Mouse (Mus musculus): ENCODE data around the gene Gnptg. TPM values are rescaled to one million over a fixed set of nuclear protein-coding genes. Genes with fewer than 3 reads are reported as not detected.
A peak's percentile ranks its signal among the peaks of the same experiment; 100 is the strongest.
"Not testable (repeated sequence)": the region's sequence is repeated elsewhere in the genome, so short reads cannot be mapped to it uniquely, and the experiment has no call there.

Gene Gnptg
- polyA plus RNA-seq, 1 experiment from 2014 or later: 48.3 TPM

DNA sequence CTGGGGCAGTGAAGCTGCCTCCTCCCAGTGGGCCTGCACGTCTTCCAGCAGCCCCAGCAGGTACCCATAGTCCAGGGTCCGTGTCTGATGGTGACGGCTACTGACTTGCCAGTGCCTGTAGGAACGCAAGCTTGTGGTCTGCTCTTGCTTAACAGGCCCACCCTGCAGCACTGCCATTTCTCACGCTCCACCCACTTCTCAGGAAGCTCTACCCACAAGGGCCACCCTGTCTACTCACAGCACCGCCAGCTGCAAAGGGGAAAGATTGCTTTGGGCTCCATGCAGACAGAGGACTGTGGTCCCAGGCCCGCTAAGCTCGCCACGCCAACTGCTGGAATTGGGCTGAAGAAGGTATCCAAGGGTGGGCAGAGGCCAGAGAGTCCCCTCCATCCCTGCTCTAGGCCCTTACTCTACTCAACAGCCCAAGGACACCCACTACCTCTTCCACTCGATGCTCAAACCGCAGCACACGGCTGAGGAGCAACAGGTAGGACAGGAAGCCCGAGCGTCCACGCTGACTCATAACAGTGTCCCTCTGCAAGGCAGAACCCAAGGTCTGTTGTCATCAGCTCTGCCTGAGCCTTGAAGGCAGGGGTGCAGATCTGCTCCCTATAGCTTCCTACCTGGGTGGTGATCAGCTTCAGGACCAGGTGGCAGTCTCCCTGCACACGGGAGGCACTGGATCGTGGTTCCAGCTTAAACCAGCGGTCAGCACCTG lies 8.3 kb upstream of the Gnptg start:
- peaks cover 9% of the 10 kb centered on the region; the same call in 1 of the 2 replicates for H3K36me3 ChIP-seq (ENCODE audit: control insufficient read depth, insufficient read depth, low read length)
- no peak for ATAC-seq (ENCODE audit: low read depth)
- WGBS: 71% methylated on average over 18 of the region's 18 CpGs
- H3K27me3 ChIP-seq (ENCODE audit: control insufficient read depth, insufficient read depth, low read depth, low read length): no peaks in the 10 kb centered on the region; the same call in 1 of the 2 replicates
- no peaks in the 10 kb centered on the region for H3K9me3 ChIP-seq (ENCODE audit: control insufficient read depth, low read length)
- H3K4me1 ChIP-seq (replicated peaks; ENCODE audit: control insufficient read depth, insufficient read depth, low read length): no peaks in the 10 kb centered on the region
- no peak overlapping the region for H3K4me2 ChIP-seq (ENCODE audit: low read depth, low read length)
- H3K9ac ChIP-seq (ENCODE audit: low read length): no peak overlapping the region
- no peak overlapping the region for H3K4me3 ChIP-seq (ENCODE audit: low read length)
- no peak overlapping the region for H3K27ac ChIP-seq (ENCODE audit: low read length)

DNA sequence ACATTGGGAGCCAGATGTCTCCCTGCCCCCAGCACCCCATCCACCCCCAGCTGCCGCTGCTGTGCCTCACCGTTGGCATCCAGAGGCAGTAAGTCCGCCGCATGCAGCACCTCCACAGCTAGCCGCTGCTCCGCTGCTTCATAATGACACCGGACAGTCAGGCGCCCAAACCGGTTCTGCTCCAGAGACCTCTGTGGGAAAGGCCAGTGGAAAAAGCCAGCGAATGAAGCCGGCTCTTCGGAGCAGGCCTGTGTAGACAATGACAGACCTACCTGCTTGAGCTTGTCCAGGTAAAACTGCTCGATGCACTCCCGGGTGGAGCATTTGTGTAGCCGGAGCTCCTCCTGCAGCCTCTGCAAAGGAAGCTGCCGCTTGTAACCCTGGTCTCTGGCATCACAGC lies 4.3 kb upstream of the Gnptg start:
- 76% methylated on average over 16 of the region's 16 CpGs for WGBS
- H3K36me3 ChIP-seq (ENCODE audit: control insufficient read depth, insufficient read depth, low read length): peaks cover 16% of the 10 kb centered on the region; the same call in 1 of the 2 replicates
- no peak overlapping the region for H3K4me2 ChIP-seq (ENCODE audit: low read depth, low read length)
- no peak overlapping the region for H3K9ac ChIP-seq (ENCODE audit: low read length)
- H3K27ac ChIP-seq (ENCODE audit: low read length): no peak overlapping the region
- H3K9me3 ChIP-seq (ENCODE audit: control insufficient read depth, low read length): no peaks in the 10 kb centered on the region
- H3K4me1 ChIP-seq (replicated peaks; ENCODE audit: control insufficient read depth, insufficient read depth, low read length): peaks cover 10% of the 10 kb centered on the region
- no peak for ATAC-seq (ENCODE audit: low read depth)
- H3K27me3 ChIP-seq (ENCODE audit: control insufficient read depth, insufficient read depth, low read depth, low read length): no peaks in the 10 kb centered on the region; the same call in 1 of the 2 replicates
- H3K4me3 ChIP-seq (ENCODE audit: low read length): no peak overlapping the region

DNA sequence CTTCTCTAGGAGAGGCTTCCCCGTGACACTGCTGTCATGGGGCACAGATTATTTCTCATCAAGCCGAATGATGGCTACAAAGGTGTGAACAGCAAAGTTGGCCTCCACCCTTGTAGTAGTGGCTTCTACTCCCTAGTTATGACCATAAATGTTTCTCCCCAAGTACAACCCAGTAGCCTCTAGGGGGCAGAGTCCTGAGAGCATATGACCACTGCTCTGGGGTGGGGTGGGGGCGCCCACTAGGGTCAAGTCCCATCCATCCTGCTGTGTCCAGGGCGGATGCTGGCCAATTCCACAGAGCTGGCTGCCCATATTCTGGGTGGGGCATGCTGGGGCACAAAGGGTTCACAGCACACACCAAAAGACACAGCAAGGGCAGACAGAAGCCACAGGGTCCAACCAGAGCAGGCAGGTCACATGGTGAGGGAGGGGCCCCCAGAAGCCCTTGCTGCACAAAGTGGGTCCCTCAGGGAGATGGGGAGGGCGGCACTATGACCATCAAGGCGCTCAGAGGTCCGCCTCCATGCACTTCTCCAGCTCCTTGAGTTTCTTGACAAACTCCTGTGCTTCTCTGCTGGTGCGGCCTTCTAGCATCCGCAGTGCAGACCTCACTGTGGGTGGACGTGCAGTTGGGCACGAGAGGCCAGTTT lies 3.3 kb upstream of the Gnptg start:
- ATAC-seq (ENCODE audit: low read depth): no peak
- no peaks in the 10 kb centered on the region for H3K9me3 ChIP-seq (ENCODE audit: control insufficient read depth, low read length)
- H3K4me1 ChIP-seq (replicated peaks; ENCODE audit: control insufficient read depth, insufficient read depth, low read length): peaks cover 12% of the 10 kb centered on the region
- no peak overlapping the region for H3K27ac ChIP-seq (ENCODE audit: low read length)
- no peak overlapping the region for H3K4me2 ChIP-seq (ENCODE audit: low read depth, low read length)
- H3K9ac ChIP-seq (ENCODE audit: low read length): no peak overlapping the region
- 85% methylated on average over 11 of the region's 11 CpGs for WGBS
- no peaks in the 10 kb centered on the region for H3K27me3 ChIP-seq (ENCODE audit: control insufficient read depth, insufficient read depth, low read depth, low read length)
- H3K4me3 ChIP-seq (ENCODE audit: low read length): no peak overlapping the region
- peaks cover 16% of the 10 kb centered on the region; the same call in 1 of the 2 replicates for H3K36me3 ChIP-seq (ENCODE audit: control insufficient read depth, insufficient read depth, low read length)

DNA sequence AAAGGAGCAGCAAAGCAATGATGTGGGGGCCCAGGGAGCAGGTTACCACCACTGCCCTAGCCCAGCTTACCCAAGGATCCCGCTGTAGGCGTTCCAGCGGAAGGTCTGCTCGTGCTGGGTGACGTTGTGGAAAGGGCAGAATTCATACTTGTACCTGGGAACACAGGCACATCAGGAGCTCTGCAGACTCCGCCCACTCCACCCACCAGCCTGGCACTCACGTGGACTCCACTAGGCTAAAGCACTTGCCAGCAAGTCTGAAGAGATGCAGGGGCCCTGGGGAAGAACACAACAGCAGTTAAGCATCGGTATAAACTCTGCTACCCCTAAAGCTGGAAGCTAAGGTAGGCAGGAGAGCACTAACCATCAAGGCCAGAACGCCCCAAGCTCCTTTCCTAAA lies 4.3 kb downstream of the Gnptg start:
- peaks cover 6% of the 10 kb centered on the region for H3K4me1 ChIP-seq (replicated peaks; ENCODE audit: control insufficient read depth, insufficient read depth, low read length)
- peaks cover 11% of the 10 kb centered on the region for H3K36me3 ChIP-seq (ENCODE audit: control insufficient read depth, insufficient read depth, low read length)
- ATAC-seq (ENCODE audit: low read depth): no peak
- no peak overlapping the region for H3K4me2 ChIP-seq (ENCODE audit: low read depth, low read length)
- H3K27me3 ChIP-seq (ENCODE audit: control insufficient read depth, insufficient read depth, low read depth, low read length): no peaks in the 10 kb centered on the region
- 74% methylated on average over 9 of the region's 9 CpGs for WGBS
- H3K4me3 ChIP-seq (ENCODE audit: low read length): no peak overlapping the region
- no peak overlapping the region for H3K9ac ChIP-seq (ENCODE audit: low read length)
- no peak overlapping the region for H3K27ac ChIP-seq (ENCODE audit: low read length)
- H3K9me3 ChIP-seq (ENCODE audit: control insufficient read depth, low read length): no peaks in the 10 kb centered on the region

DNA sequence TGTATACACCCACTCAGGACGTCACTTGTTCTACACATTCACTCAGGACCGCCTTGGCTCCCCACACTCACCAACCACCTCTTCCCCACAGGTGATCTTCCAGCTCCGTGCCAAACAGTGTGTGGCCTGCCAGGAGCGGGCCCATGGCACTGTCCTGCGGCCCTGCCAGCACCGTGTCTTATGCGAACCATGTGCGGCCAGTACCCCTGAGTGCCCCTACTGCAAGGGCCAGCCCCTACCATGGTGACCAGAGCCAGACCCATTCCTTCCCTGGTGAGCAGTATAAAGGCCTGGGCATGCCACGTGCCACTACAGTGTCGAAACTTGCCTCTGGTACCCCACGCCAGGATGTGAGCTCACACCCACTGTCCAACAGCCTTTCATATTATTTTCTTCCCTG lies 8.3 kb downstream of the Gnptg start:
- not testable (repeated sequence) for H3K4me1 ChIP-seq (replicated peaks; ENCODE audit: control insufficient read depth, insufficient read depth, low read length); H3K27me3 ChIP-seq (ENCODE audit: control insufficient read depth, insufficient read depth, low read depth, low read length); H3K9me3 ChIP-seq (ENCODE audit: control insufficient read depth, low read length); H3K9ac ChIP-seq (ENCODE audit: low read length); H3K4me3 ChIP-seq (ENCODE audit: low read length); H3K4me2 ChIP-seq (ENCODE audit: low read depth, low read length); H3K27ac ChIP-seq (ENCODE audit: low read length)
- ATAC-seq (ENCODE audit: low read depth): peak; percentile 34; the same call in 1 of the 2 replicates
- 88% methylated on average over 4 of the region's 11 CpGs for WGBS
- H3K36me3 ChIP-seq (ENCODE audit: control insufficient read depth, insufficient read depth, low read length): peaks cover 11% of the 10 kb centered on the region

DNA sequence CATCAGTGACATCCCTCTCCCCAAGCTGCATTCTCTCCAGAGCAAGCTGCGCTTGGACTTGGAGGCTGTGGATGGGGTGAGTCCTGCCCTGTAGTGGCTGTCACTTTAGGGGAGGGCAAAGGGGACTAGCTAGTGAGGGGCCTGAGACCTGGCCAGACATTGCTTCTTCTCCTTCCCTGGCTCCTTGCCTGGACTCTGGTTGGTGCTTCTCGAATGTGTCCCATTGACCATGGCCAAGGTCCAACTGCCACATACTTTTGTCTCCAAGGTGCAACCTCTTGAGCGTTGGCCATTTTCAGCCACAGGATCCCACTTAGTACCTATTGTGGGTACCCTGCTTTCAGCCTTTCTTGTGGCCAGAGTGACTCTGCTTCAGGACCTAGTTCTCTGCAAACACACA lies 9.2 kb downstream of the Gnptg start:
- H3K9me3 ChIP-seq (ENCODE audit: control insufficient read depth, low read length): no peaks in the 10 kb centered on the region
- no peak overlapping the region for H3K27ac ChIP-seq (ENCODE audit: low read length)
- H3K36me3 ChIP-seq (ENCODE audit: control insufficient read depth, insufficient read depth, low read length): peaks cover 13% of the 10 kb centered on the region
- no peak overlapping the region for H3K4me2 ChIP-seq (ENCODE audit: low read depth, low read length)
- no peak overlapping the region for H3K9ac ChIP-seq (ENCODE audit: low read length)
- no peak for ATAC-seq (ENCODE audit: low read depth)
- H3K4me1 ChIP-seq (replicated peaks; ENCODE audit: control insufficient read depth, insufficient read depth, low read length): 0 out of 2 replicates have a peak, but pooled peaks cover 3% of the 10 kb centered on the region
- 86% methylated on average over 3 of the region's 3 CpGs for WGBS
- no peaks in the 10 kb centered on the region for H3K27me3 ChIP-seq (ENCODE audit: control insufficient read depth, insufficient read depth, low read depth, low read length)
- no peak overlapping the region for H3K4me3 ChIP-seq (ENCODE audit: low read length)

DNA sequence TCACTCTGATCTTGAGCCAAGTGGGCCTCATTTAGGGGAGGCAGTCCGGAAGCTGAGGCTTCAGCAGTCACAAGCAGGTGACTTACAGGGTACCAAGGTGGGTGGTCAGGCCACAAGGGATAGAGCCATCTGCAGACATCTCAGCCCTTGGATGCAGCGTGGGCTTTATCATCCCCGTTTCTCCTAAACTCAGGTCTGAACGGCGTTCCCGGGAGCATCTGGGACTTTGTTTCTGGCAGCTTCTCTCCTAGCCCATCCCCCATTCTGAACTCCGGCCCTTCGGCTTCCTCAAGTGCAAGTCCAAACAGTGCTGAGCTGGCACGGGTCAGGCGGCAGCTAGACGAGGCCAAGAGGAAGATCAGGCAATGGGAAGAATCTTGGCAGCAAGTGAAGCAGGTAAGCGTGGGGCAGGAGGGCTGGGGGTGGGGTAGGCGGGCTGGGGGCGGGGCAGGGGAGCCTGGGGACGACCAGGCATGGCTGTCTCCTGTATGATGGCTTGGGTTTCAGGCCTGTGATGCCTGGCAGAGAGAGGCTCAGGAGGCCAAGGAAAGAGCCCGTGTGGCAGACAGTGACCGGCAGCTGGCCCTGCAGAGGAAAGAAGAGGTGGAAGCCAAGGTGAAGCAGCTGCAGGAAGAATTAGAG lies 9.8 kb downstream of the Gnptg start:
- not testable (repeated sequence) for H3K4me1 ChIP-seq (replicated peaks; ENCODE audit: control insufficient read depth, insufficient read depth, low read length); H3K4me3 ChIP-seq (ENCODE audit: low read length); H3K27me3 ChIP-seq (ENCODE audit: control insufficient read depth, insufficient read depth, low read depth, low read length); H3K9ac ChIP-seq (ENCODE audit: low read length); H3K9me3 ChIP-seq (ENCODE audit: control insufficient read depth, low read length); H3K4me2 ChIP-seq (ENCODE audit: low read depth, low read length); H3K36me3 ChIP-seq (ENCODE audit: control insufficient read depth, insufficient read depth, low read length)
- WGBS: 54% methylated on average over 12 of the region's 17 CpGs
- ATAC-seq (ENCODE audit: low read depth): peak; percentile 75
- H3K27ac ChIP-seq (ENCODE audit: low read length): peak overlapping the region; percentile 16; the same call in 1 of the 2 replicates

DNA sequence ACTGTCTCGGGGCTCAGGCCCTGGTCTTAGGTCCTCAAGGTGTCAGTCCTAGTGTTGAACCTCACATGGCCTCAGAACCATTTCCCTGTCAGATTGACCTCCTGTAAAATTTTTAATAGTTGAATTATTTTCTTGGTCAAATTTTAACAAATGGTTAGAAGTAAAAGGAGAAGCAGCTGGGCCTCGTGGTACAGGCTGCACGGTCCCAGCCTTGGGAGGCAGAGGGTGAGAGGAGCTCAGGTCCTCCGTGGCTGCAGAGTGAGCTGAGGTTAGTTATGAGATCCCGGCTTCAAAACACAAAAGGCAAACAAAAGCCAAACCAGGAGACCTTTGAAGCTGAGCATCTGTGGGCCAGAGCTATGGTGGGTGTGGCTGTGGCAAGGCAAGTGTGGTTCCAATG lies 11.9 kb downstream of the Gnptg start:
- Histone ChIP-seq H3K36me3 (ENCODE audit: control insufficient read depth, insufficient read depth, low read length) (peaks cover 3% of the 10 kb centered on the region), H3K4me2 (ENCODE audit: low read depth, low read length) (no peak overlapping the region), H3K4me1 (replicated peaks; ENCODE audit: control insufficient read depth, insufficient read depth, low read length) (0 out of 2 replicates have a peak, but pooled peaks cover 3% of the 10 kb centered on the region), H3K9me3 (ENCODE audit: control insufficient read depth, low read length) (no peaks in the 10 kb centered on the region), H3K9ac (ENCODE audit: low read length) (no peak overlapping the region), H3K4me3 (ENCODE audit: low read length) (no peak overlapping the region), H3K27ac (ENCODE audit: low read length) (no peak overlapping the region), H3K27me3 (ENCODE audit: control insufficient read depth, insufficient read depth, low read depth, low read length) (no peaks in the 10 kb centered on the region)
- WGBS: 77% methylated on average over 5 of the region's 5 CpGs
- ATAC-seq (ENCODE audit: low read depth): no peak

DNA sequence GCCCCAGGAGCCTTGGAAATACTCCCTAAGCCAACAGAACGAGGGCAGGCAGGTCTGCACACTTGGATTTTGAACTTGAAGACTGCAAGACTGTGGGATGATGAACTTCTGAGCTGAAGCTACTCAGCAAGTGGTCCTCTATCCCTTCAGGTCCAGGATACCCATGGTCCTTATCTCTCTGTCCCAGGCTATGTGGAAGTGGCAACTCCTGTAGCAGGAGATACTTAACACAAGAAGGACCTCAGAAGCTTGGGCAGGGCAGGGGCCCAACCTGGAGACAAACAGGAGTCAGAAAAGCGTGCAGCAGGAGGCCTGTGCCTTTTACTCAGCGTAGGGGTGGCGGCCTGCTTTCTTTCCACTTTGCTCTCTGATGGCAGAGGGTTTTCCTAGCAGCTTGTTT lies 14.3 kb downstream of the Gnptg start:
- WGBS: 81% methylated on average over 4 of the region's 4 CpGs
- H3K9ac ChIP-seq (ENCODE audit: low read length): no peak overlapping the region

More for the DNA sequence above, 14.3 kb downstream of the Gnptg start:
- Histone ChIP-seq H3K27me3 (ENCODE audit: control insufficient read depth, insufficient read depth, low read depth, low read length) (no peaks in the 10 kb centered on the region), H3K36me3 (ENCODE audit: control insufficient read depth, insufficient read depth, low read length) (peaks cover 3% of the 10 kb centered on the region), H3K9me3 (ENCODE audit: control insufficient read depth, low read length) (no peaks in the 10 kb centered on the region), H3K4me3 (ENCODE audit: low read length) (no peak overlapping the region), H3K27ac (ENCODE audit: low read length) (no peak overlapping the region), H3K4me1 (replicated peaks; ENCODE audit: control insufficient read depth, insufficient read depth, low read length) (peaks cover 11% of the 10 kb centered on the region; the same call in 1 of the 2 replicates), H3K4me2 (ENCODE audit: low read depth, low read length) (no peak overlapping the region)
- ATAC-seq (ENCODE audit: low read depth): no peak

Measured in lung, embryonic 16.5 days (tissue).